Mouse (Mus musculus): ENCODE data around the gene Tmem95. TPM values are rescaled to one million over a fixed set of nuclear protein-coding genes. Genes with fewer than 3 reads are reported as not detected.
A peak's percentile ranks its signal among the peaks of the same experiment; 100 is the strongest.

Gene Tmem95
- polyA plus RNA-seq, 1 experiment from 2014 or later, result not detected

GRCm38 (mm10) chr11:69834001-69834549 is 43.7 kb downstream of the Tmem95 start:
- ATAC-seq, result no peak
- Histone ChIP-seq H3K27ac (ENCODE audit: low read depth, low read length) (peak overlapping the region; percentile 45; the same call in 1 of the 2 replicates), H3K4me1 (ENCODE audit: control insufficient read depth, insufficient read depth, low read depth, low read length) (peaks cover 33% of the 10 kb centered on the region), H3K4me3 (ENCODE audit: low read length) (peak overlapping the region; percentile 87), H3K36me3 (ENCODE audit: control insufficient read depth, insufficient read depth, low read length) (peaks cover 9% of the 10 kb centered on the region), H3K27me3 (replicated peaks; ENCODE audit: control insufficient read depth, insufficient read depth, low read length) (no peaks in the 10 kb centered on the region), H3K4me2 (ENCODE audit: low read length) (peak overlapping the region; percentile 89), H3K9me3 (ENCODE audit: control insufficient read depth, low read length) (no peaks in the 10 kb centered on the region), H3K9ac (ENCODE audit: low read depth, low read length) (peak overlapping the region; percentile 94)
- 4% methylated on average over 47 of the region's 48 CpGs for WGBS

- Histone ChIP-seq H3K4me2 (ENCODE audit: low read length) (peak overlapping the region; percentile 89), H3K27me3 (replicated peaks; ENCODE audit: control insufficient read depth, insufficient read depth, low read length) (no peaks in the 10 kb centered on the region), H3K36me3 (ENCODE audit: control insufficient read depth, insufficient read depth, low read length) (peaks cover 9% of the 10 kb centered on the region), H3K27ac (ENCODE audit: low read depth, low read length) (no peak overlapping the region), H3K9me3 (ENCODE audit: control insufficient read depth, low read length) (no peaks in the 10 kb centered on the region), H3K4me1 (ENCODE audit: control insufficient read depth, insufficient read depth, low read depth, low read length) (peaks cover 30% of the 10 kb centered on the region), H3K4me3 (ENCODE audit: low read length) (peak overlapping the region; percentile 87), H3K9ac (ENCODE audit: low read depth, low read length) (peak overlapping the region; percentile 94)
- 52% methylated on average over 7 of the region's 8 CpGs for WGBS
- no peak for ATAC-seq
Measured at GRCm38 (mm10) chr11:69833554-69833953, 44.3 kb downstream of the Tmem95 start.

- Histone ChIP-seq H3K27me3 (replicated peaks; ENCODE audit: control insufficient read depth, insufficient read depth, low read length) (no peaks in the 10 kb centered on the region), H3K9ac (ENCODE audit: low read depth, low read length) (no peak overlapping the region), H3K4me2 (ENCODE audit: low read length) (no peak overlapping the region), H3K36me3 (ENCODE audit: control insufficient read depth, insufficient read depth, low read length) (peaks cover 46% of the 10 kb centered on the region), H3K4me3 (ENCODE audit: low read length) (no peak overlapping the region), H3K4me1 (ENCODE audit: control insufficient read depth, insufficient read depth, low read depth, low read length) (peaks cover 8% of the 10 kb centered on the region), H3K27ac (ENCODE audit: low read depth, low read length) (no peak overlapping the region), H3K9me3 (ENCODE audit: control insufficient read depth, low read length) (no peaks in the 10 kb centered on the region)
- 63% methylated on average over 5 of the region's 5 CpGs for WGBS
- no peak for ATAC-seq
Measured at GRCm38 (mm10) chr11:69828832-69829231, 49.0 kb downstream of the Tmem95 start.

Small RNA genes within 50 kb of the gene (microRNA-seq; reads per million reads assigned to microRNA genes)
- gene Mir6924, result not detected

Other genes with a start within 250 kb of the Tmem95 start
- gene Fxr2, start 245.0 kb downstream of the Tmem95 start, polyA plus RNA-seq (2015; fragmentation: Nextera tagmentation; extraction: Ambion mirVana), result 32.1 and 34.6 TPM in 2 replicates
- not detected in 2 replicates for gene Sox15, start 222.7 kb downstream of the Tmem95 start, polyA plus RNA-seq (2015; fragmentation: Nextera tagmentation; extraction: Ambion mirVana)
- 104 and 112 TPM in 2 replicates for gene Mpdu1, start 215.4 kb downstream of the Tmem95 start, polyA plus RNA-seq (2015; fragmentation: Nextera tagmentation; extraction: Ambion mirVana)
- gene Cd68, start 211.9 kb downstream of the Tmem95 start, polyA plus RNA-seq (2015; fragmentation: Nextera tagmentation; extraction: Ambion mirVana), result 10.2 and 11.5 TPM in 2 replicates
- gene Eif4a1, start 205.6 kb downstream of the Tmem95 start, polyA plus RNA-seq (2015; fragmentation: Nextera tagmentation; extraction: Ambion mirVana), result 382 and 471 TPM in 2 replicates
- 89.8 and 104 TPM in 2 replicates for gene Senp3, start 195.9 kb downstream of the Tmem95 start, polyA plus RNA-seq (2015; fragmentation: Nextera tagmentation; extraction: Ambion mirVana)
- gene Tnfsf13, start 192.2 kb downstream of the Tmem95 start, polyA plus RNA-seq (2015; fragmentation: Nextera tagmentation; extraction: Ambion mirVana), result 0.53 and 0.77 TPM in 2 replicates
- gene Tnfsf12, start 182.2 kb downstream of the Tmem95 start, polyA plus RNA-seq (2015; fragmentation: Nextera tagmentation; extraction: Ambion mirVana), result 4.4 and 5.6 TPM in 2 replicates
- gene Tnfsfm13, start 181.9 kb downstream of the Tmem95 start, polyA plus RNA-seq (2015; fragmentation: Nextera tagmentation; extraction: Ambion mirVana), result 1.6 and 2.0 TPM in 2 replicates
- gene Polr2a, start 119.4 kb downstream of the Tmem95 start, polyA plus RNA-seq (2015; fragmentation: Nextera tagmentation; extraction: Ambion mirVana), result 12.1 and 14.9 TPM in 2 replicates
- 0.41 and 0.87 TPM in 2 replicates for gene Slc35g3, start 116.0 kb downstream of the Tmem95 start, polyA plus RNA-seq (2015; fragmentation: Nextera tagmentation; extraction: Ambion mirVana)
- 5.8 and 6.2 TPM in 2 replicates for gene Zbtb4, start 112.1 kb downstream of the Tmem95 start, polyA plus RNA-seq (2015; fragmentation: Nextera tagmentation; extraction: Ambion mirVana)
- 1.4 and 2.9 TPM in 2 replicates for gene Chrnb1, start 82.1 kb downstream of the Tmem95 start, polyA plus RNA-seq (2015; fragmentation: Nextera tagmentation; extraction: Ambion mirVana)
- gene Fgf11, start 76.2 kb downstream of the Tmem95 start, polyA plus RNA-seq (2015; fragmentation: Nextera tagmentation; extraction: Ambion mirVana), result 6.7 and 7.2 TPM in 2 replicates
- 1.3 and 1.6 TPM in 2 replicates for gene Tmem102, start 72.4 kb downstream of the Tmem95 start, polyA plus RNA-seq (2015; fragmentation: Nextera tagmentation; extraction: Ambion mirVana)
- gene Gm39566, start 62.7 kb downstream of the Tmem95 start, polyA plus RNA-seq (2015; fragmentation: Nextera tagmentation; extraction: Ambion mirVana), result not detected in 2 replicates
- gene Spem2, start 59.6 kb downstream of the Tmem95 start, polyA plus RNA-seq (2015; fragmentation: Nextera tagmentation; extraction: Ambion mirVana), result not detected in 2 replicates
- 0.35 and 0.45 TPM in 2 replicates for gene Spem1, start 55.8 kb downstream of the Tmem95 start, polyA plus RNA-seq (2015; fragmentation: Nextera tagmentation; extraction: Ambion mirVana)
- gene Nlgn2, start 40.2 kb downstream of the Tmem95 start, polyA plus RNA-seq (2015; fragmentation: Nextera tagmentation; extraction: Ambion mirVana), result 19.1 and 22.4 TPM in 2 replicates
- gene Tmem256, start 39.5 kb downstream of the Tmem95 start, polyA plus RNA-seq (2015; fragmentation: Nextera tagmentation; extraction: Ambion mirVana), result 341 and 379 TPM in 2 replicates
- 37.3 and 48.6 TPM in 2 replicates for gene Plscr3, start 31.6 kb downstream of the Tmem95 start, polyA plus RNA-seq (2015; fragmentation: Nextera tagmentation; extraction: Ambion mirVana)
- gene Tnk1, start 19.3 kb downstream of the Tmem95 start, polyA plus RNA-seq (2015; fragmentation: Nextera tagmentation; extraction: Ambion mirVana), result 0.10 and 0.13 TPM in 2 replicates
- 2.2 and 3.2 TPM in 2 replicates for gene Kctd11, start 3.4 kb upstream of the Tmem95 start, polyA plus RNA-seq (2015; fragmentation: Nextera tagmentation; extraction: Ambion mirVana)
- gene Acap1, start 17.5 kb upstream of the Tmem95 start, polyA plus RNA-seq (2015; fragmentation: Nextera tagmentation; extraction: Ambion mirVana), result 0.13 and 0.25 TPM in 2 replicates
- 5.5 and 6.3 TPM in 2 replicates for gene 2810408A11Rik, start 23.0 kb upstream of the Tmem95 start, polyA plus RNA-seq (2015; fragmentation: Nextera tagmentation; extraction: Ambion mirVana)
- 17.8 and 19.0 TPM in 2 replicates for gene Neurl4, start 23.1 kb upstream of the Tmem95 start, polyA plus RNA-seq (2015; fragmentation: Nextera tagmentation; extraction: Ambion mirVana)
- 55.2 and 65.7 TPM in 2 replicates for gene Gps2, start 35.9 kb upstream of the Tmem95 start, polyA plus RNA-seq (2015; fragmentation: Nextera tagmentation; extraction: Ambion mirVana)
- 1,120 and 1,123 TPM in 2 replicates for gene Eif5a, start 43.9 kb upstream of the Tmem95 start, polyA plus RNA-seq (2015; fragmentation: Nextera tagmentation; extraction: Ambion mirVana)
- 5.7 and 6.2 TPM in 2 replicates for gene Ybx2, start 57.8 kb upstream of the Tmem95 start, polyA plus RNA-seq (2015; fragmentation: Nextera tagmentation; extraction: Ambion mirVana)
- 4.7 and 5.8 TPM in 2 replicates for gene Slc2a4, start 70.2 kb upstream of the Tmem95 start, polyA plus RNA-seq (2015; fragmentation: Nextera tagmentation; extraction: Ambion mirVana)
- gene Cldn7, start 86.8 kb upstream of the Tmem95 start, polyA plus RNA-seq (2015; fragmentation: Nextera tagmentation; extraction: Ambion mirVana), result 0.17 and 0.33 TPM in 2 replicates
- gene Ctdnep1, start 103.1 kb upstream of the Tmem95 start, polyA plus RNA-seq (2015; fragmentation: Nextera tagmentation; extraction: Ambion mirVana), result 26.9 and 27.4 TPM in 2 replicates
- 168 and 188 TPM in 2 replicates for gene Elp5, start 104.5 kb upstream of the Tmem95 start, polyA plus RNA-seq (2015; fragmentation: Nextera tagmentation; extraction: Ambion mirVana)
- 576 and 581 TPM in 2 replicates for gene Gabarap, start 113.1 kb upstream of the Tmem95 start, polyA plus RNA-seq (2015; fragmentation: Nextera tagmentation; extraction: Ambion mirVana)
- 54.2 and 55.4 TPM in 2 replicates for gene Phf23, start 117.8 kb upstream of the Tmem95 start, polyA plus RNA-seq (2015; fragmentation: Nextera tagmentation; extraction: Ambion mirVana)
- gene Dvl2, start 122.6 kb upstream of the Tmem95 start, polyA plus RNA-seq (2015; fragmentation: Nextera tagmentation; extraction: Ambion mirVana), result 21.0 and 25.4 TPM in 2 replicates
- gene Acadvl, start 137.4 kb upstream of the Tmem95 start, polyA plus RNA-seq (2015; fragmentation: Nextera tagmentation; extraction: Ambion mirVana), result 66.6 and 69.1 TPM in 2 replicates
- 23.1 and 23.4 TPM in 2 replicates for gene Dlg4, start 138.9 kb upstream of the Tmem95 start, polyA plus RNA-seq (2015; fragmentation: Nextera tagmentation; extraction: Ambion mirVana)
- gene Asgr1, start 176.1 kb upstream of the Tmem95 start, polyA plus RNA-seq (2015; fragmentation: Nextera tagmentation; extraction: Ambion mirVana), result 3.9 and 4.4 TPM in 2 replicates
- gene Asgr2, start 214.6 kb upstream of the Tmem95 start, polyA plus RNA-seq (2015; fragmentation: Nextera tagmentation; extraction: Ambion mirVana), result not detected in 2 replicates